ENCODE assay signal across 25 mouse cellular contexts in genomic region chr14:114767323-114767722, GRCm38 (mm10).
"Had no signal": no experiment of that assay in that cellular context is flagged by ENCODE, and none has a peak within 500 bp of the region (broad histone marks: within the 10 kb centered on the region; RNA-seq: fewer than 3 reads in every experiment).

No protein-coding gene starts in this region.

- DNase-seq: kidney, adult 9 months; kidney, postnatal 14 days; kidney, postnatal 4 days; layer of hippocampus, adult 9-11 months; left cerebral cortex, postnatal 4 days; liver, postnatal 0 days; lung, embryonic 14.5 days; retina, postnatal 1 day; right cerebral cortex, postnatal 25 days; spleen, adult 18-20 months; thymus, adult 2 months; thymus, postnatal 14 days; thymus, postnatal 4 days had no signal

- H3K27ac ChIP-seq: left cerebral cortex, adult 2 months; limb, embryonic 12.5 days; limb, embryonic 15.5 days; liver, embryonic 14.5 days; midbrain, embryonic 10.5 days; midbrain, embryonic 13.5 days; neural tube, embryonic 13.5 days had no signal

- H3K36me3 ChIP-seq: limb, embryonic 12.5 days; limb, embryonic 15.5 days; midbrain, embryonic 10.5 days; midbrain, embryonic 13.5 days; neural tube, embryonic 13.5 days had no signal

- H3K9me3 ChIP-seq: limb, embryonic 12.5 days; limb, embryonic 15.5 days; megakaryocyte, embryonic 14.5 days; midbrain, embryonic 10.5 days; midbrain, embryonic 13.5 days; neural tube, embryonic 13.5 days had no signal

- H3K4me2 ChIP-seq: limb, embryonic 12.5 days; limb, embryonic 15.5 days; liver, embryonic 11.5 days; lung, embryonic 14.5 days; midbrain, embryonic 13.5 days; neural tube, embryonic 13.5 days had no signal

- H3K4me3 ChIP-seq: left cerebral cortex, adult 2 months; limb, embryonic 12.5 days; limb, embryonic 15.5 days; megakaryocyte, embryonic 14.5 days; midbrain, embryonic 10.5 days; midbrain, embryonic 13.5 days; myocyte; neural tube, embryonic 13.5 days had no signal

- ATAC-seq: liver, postnatal 0 days; lung, postnatal 0 days; midbrain, embryonic 13.5 days; midbrain, embryonic 16.5 days had no signal

- H3K4me1 ChIP-seq: limb, embryonic 12.5 days; limb, embryonic 15.5 days; megakaryocyte, embryonic 14.5 days; midbrain, embryonic 10.5 days; midbrain, embryonic 13.5 days; neural tube, embryonic 13.5 days had no signal

- H3K27me3 ChIP-seq: limb, embryonic 12.5 days; limb, embryonic 15.5 days; megakaryocyte, embryonic 14.5 days; midbrain, embryonic 13.5 days; neural tube, embryonic 13.5 days had no signal

- H3K9ac ChIP-seq: limb, embryonic 12.5 days; limb, embryonic 15.5 days; liver, embryonic 14.5 days; liver, postnatal 0 days; lung, embryonic 14.5 days; midbrain, embryonic 13.5 days; neural tube, embryonic 13.5 days had no signal
